Comparison of ENCODE assay signal across 8 mouse cellular contexts in the genomic region with DNA sequence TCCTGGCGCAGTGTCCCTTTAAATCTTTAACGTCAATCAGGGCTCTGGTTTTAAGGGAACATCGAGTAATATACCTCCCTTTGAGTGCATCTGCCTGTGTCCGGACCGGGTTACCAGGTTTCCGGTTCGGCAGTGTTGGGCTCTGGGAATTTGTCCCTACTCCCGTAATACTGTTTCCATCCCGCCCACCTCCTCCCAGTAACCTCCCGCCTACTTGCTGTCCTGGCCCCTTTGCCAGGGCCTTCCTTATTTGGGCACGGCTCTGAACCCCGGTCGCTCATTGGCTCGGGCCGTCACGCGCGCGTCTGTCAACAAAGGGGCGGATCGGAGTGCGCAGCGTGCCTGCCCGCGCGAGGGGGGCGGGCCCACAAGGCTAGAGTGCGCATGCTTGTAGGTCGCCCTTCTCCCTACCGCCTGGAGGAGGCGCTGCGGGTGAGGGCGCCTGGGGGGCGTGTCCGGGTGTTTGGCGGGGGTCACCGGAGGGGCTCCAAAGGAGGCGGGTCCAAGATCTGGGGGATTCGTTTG. TPM values are rescaled to one million over a fixed set of nuclear protein-coding genes. Genes with fewer than 3 reads are reported as not detected.
DNase-seq lines count a peak whose midpoint lies in the region; ATAC-seq lines count a peak whose summit lies in the region.

No protein-coding gene starts in this region.

- peak; percentile 99 for ATAC-seq in megakaryocyte progenitor cell, adult 5-6 weeks (replicated peaks; ENCODE audit: poor library complexity)

- DNase-seq in adipocyte (ENCODE audit: low spot score): peak; percentile 97
- peak; percentile 99 for DNase-seq in embryo, embryonic 10 days (ENCODE audit: low spot score)
- peak; percentile 97 for DNase-seq in gastrocnemius, postnatal 10 days
- peak; percentile 96 for DNase-seq in induced T-regulatory cell, adult 2 months (ENCODE audit: low read depth)
- peak; percentile 96 to 97 for DNase-seq in left cerebral cortex, adult 9 months (ENCODE audit: low spot score in 2 of 2)
- DNase-seq in right cerebral cortex, postnatal 14 days: peak; percentile 97
- DNase-seq in urinary bladder, postnatal 36 days (ENCODE audit: low spot score in 2 of 2): peak; percentile 94 to 98

RNA-seq across cellular contexts. Expression of gene Fbxo46, which starts 11.7 kb away (rescaled TPM):
- 1 to 10 TPM; 2.7 to 4.2 TPM for total RNA-seq in gastrocnemius, postnatal 10 days (2021)
- 2.0 and 2.1 TPM in 2 replicates for total RNA-seq in megakaryocyte progenitor cell, adult 5-6 weeks (2015)
- 4.2 and 5.0 TPM in 2 replicates for total RNA-seq in megakaryocyte progenitor cell, adult 5-6 weeks (2017)

RNA-seq across cellular contexts. Expression of gene Gm4969, which starts 13.2 kb away (rescaled TPM):
- total RNA-seq in gastrocnemius, postnatal 10 days (2021): under 1 TPM in 1 of 2 experiments, not detected in 1; 0.14 TPM
- total RNA-seq in megakaryocyte progenitor cell, adult 5-6 weeks (2015): 0.24 and 0.57 TPM in 2 replicates
- total RNA-seq in megakaryocyte progenitor cell, adult 5-6 weeks (2017): 0.03 and 0.42 TPM in 2 replicates

RNA-seq across cellular contexts. Expression of gene Qpctl, which starts 17.7 kb away (rescaled TPM):
- total RNA-seq in gastrocnemius, postnatal 10 days (2021): 1 to 10 TPM; 5.0 to 5.5 TPM
- 6.5 and 6.9 TPM in 2 replicates for total RNA-seq in megakaryocyte progenitor cell, adult 5-6 weeks (2015)
- total RNA-seq in megakaryocyte progenitor cell, adult 5-6 weeks (2017): 3.4 and 5.6 TPM in 2 replicates

RNA-seq across cellular contexts. Expression of gene Snrpd2, which starts 18.1 kb away (rescaled TPM):
- 10 to 100 TPM; 72.9 to 77.4 TPM for total RNA-seq in gastrocnemius, postnatal 10 days (2021)
- total RNA-seq in megakaryocyte progenitor cell, adult 5-6 weeks (2015): 106 and 117 TPM in 2 replicates
- 78.6 and 83.9 TPM in 2 replicates for total RNA-seq in megakaryocyte progenitor cell, adult 5-6 weeks (2017)

RNA-seq across cellular contexts. Expression of gene Gipr, which starts 34.5 kb away (rescaled TPM):
- total RNA-seq in gastrocnemius, postnatal 10 days (2021): under 1 TPM in 1 of 2 experiments, not detected in 1; 0.14 TPM
- not detected in 2 replicates for total RNA-seq in megakaryocyte progenitor cell, adult 5-6 weeks (2015)
- not detected in 2 replicates for total RNA-seq in megakaryocyte progenitor cell, adult 5-6 weeks (2017)

Comparison
In these comparisons a context has a peak if more than half of its experiments do, and no peak if none do; other contexts are left out.
1. Peak in every context shown above with its lines: DNase-seq and ATAC-seq.